ENCODE assay signal across 30 mouse cellular contexts in genomic region chr6:13169459-13170150, GRCm38 (mm10). TPM values are rescaled to one million over a fixed set of nuclear protein-coding genes. Genes with fewer than 3 reads are reported as not detected.
"Had no signal": no experiment of that assay in that cellular context is flagged by ENCODE, and none has a peak within 500 bp of the region (broad histone marks: within the 10 kb centered on the region; RNA-seq: fewer than 3 reads in every experiment).

No protein-coding gene starts in this region.

- H3K9me3 ChIP-seq: liver, embryonic 12.5 days; liver, embryonic 15.5 days; lung, embryonic 15.5 days; megakaryocyte, embryonic 14.5 days; midbrain, embryonic 10.5 days; midbrain, embryonic 13.5 days; neural tube, embryonic 13.5 days; stomach, embryonic 15.5 days had no signal

- H3K9ac ChIP-seq: liver, embryonic 12.5 days; liver, embryonic 15.5 days; lung, embryonic 15.5 days; midbrain, embryonic 13.5 days; neural tube, embryonic 13.5 days; stomach, embryonic 15.5 days had no signal

- H3K4me2 ChIP-seq: liver, embryonic 12.5 days; liver, embryonic 15.5 days; lung, embryonic 15.5 days; midbrain, embryonic 13.5 days; neural tube, embryonic 13.5 days; stomach, embryonic 15.5 days had no signal

- ATAC-seq: liver, embryonic 12.5 days; midbrain, embryonic 13.5 days; midbrain, embryonic 16.5 days had no signal

- H3K4me3 ChIP-seq: layer of hippocampus, adult 2 months; left cerebral cortex, adult 2 months; liver, embryonic 12.5 days; liver, embryonic 15.5 days; lung, embryonic 15.5 days; megakaryocyte, embryonic 14.5 days; midbrain, embryonic 10.5 days; midbrain, embryonic 13.5 days; myocyte; neural tube, embryonic 13.5 days; stomach, embryonic 15.5 days had no signal

- H3K27me3 ChIP-seq: liver, embryonic 12.5 days; liver, embryonic 15.5 days; lung, embryonic 15.5 days; megakaryocyte, embryonic 14.5 days; midbrain, embryonic 13.5 days; neural tube, embryonic 13.5 days; stomach, embryonic 15.5 days had no signal

- H3K36me3 ChIP-seq: liver, embryonic 12.5 days; liver, embryonic 15.5 days; lung, embryonic 15.5 days; midbrain, embryonic 10.5 days; midbrain, embryonic 13.5 days; neural tube, embryonic 13.5 days; stomach, embryonic 15.5 days had no signal

- DNase-seq: kidney, adult 2 months; kidney, postnatal 25 days; layer of hippocampus, adult 9-11 months; liver; lung, adult 18-20 months; lung, postnatal 10 days; lung, postnatal 36 days; retina, postnatal 1 day; right cerebral cortex, postnatal 25 days; spleen, adult 18-20 months; thymus, postnatal 25 days had no signal

- H3K4me1 ChIP-seq: liver, embryonic 12.5 days; liver, embryonic 15.5 days; lung, embryonic 15.5 days; megakaryocyte, embryonic 14.5 days; midbrain, embryonic 10.5 days; midbrain, embryonic 13.5 days; neural tube, embryonic 13.5 days; stomach, embryonic 15.5 days had no signal

- H3K27ac ChIP-seq: kidney, postnatal 0 days; layer of hippocampus, adult 2 months; left cerebral cortex, adult 2 months; liver, embryonic 12.5 days; liver, embryonic 15.5 days; lung, embryonic 15.5 days; midbrain, embryonic 10.5 days; midbrain, embryonic 13.5 days; neural tube, embryonic 13.5 days; stomach, embryonic 15.5 days had no signal

RNA-seq across cellular contexts. Expression of gene Vwde, which starts 55.2 kb away (rescaled TPM):
- total RNA-seq: layer of hippocampus, adult 2 months; layer of hippocampus, postnatal 25 days; left cerebral cortex, adult 2 months; left cerebral cortex, postnatal 36 days; monocyte, adult 5-6 weeks had no signal
- polyA plus RNA-seq: kidney, adult 2 months; large intestine, adult 2 months; liver, embryonic 12.5 days; liver, embryonic 15.5 days; midbrain, embryonic 13.5 days; midbrain, embryonic 16.5 days; myocyte; neural tube, embryonic 13.5 days; thymus, postnatal 0 days; urinary bladder, adult 2 months had no signal
